Mouse (Mus musculus) activated CD4-positive, CD25-positive, alpha-beta regulatory T cell, adult 9 weeks (primary cell): ENCODE results near the gene Med28. TPM values are rescaled to one million over a fixed set of nuclear protein-coding genes. Genes with fewer than 3 reads are reported as not detected.

Experiments
- polyA plus RNA-seq: library from polyadenylated mRNA; unstranded; fragments of 100-300 nt; shearing (Covaris generic); gene quantifications from one replicate; pipeline ENCODE4 v1.2.1, GENCODE M21; 2017

Med28 gene
- 307 TPM for polyA plus RNA-seq

DNA sequence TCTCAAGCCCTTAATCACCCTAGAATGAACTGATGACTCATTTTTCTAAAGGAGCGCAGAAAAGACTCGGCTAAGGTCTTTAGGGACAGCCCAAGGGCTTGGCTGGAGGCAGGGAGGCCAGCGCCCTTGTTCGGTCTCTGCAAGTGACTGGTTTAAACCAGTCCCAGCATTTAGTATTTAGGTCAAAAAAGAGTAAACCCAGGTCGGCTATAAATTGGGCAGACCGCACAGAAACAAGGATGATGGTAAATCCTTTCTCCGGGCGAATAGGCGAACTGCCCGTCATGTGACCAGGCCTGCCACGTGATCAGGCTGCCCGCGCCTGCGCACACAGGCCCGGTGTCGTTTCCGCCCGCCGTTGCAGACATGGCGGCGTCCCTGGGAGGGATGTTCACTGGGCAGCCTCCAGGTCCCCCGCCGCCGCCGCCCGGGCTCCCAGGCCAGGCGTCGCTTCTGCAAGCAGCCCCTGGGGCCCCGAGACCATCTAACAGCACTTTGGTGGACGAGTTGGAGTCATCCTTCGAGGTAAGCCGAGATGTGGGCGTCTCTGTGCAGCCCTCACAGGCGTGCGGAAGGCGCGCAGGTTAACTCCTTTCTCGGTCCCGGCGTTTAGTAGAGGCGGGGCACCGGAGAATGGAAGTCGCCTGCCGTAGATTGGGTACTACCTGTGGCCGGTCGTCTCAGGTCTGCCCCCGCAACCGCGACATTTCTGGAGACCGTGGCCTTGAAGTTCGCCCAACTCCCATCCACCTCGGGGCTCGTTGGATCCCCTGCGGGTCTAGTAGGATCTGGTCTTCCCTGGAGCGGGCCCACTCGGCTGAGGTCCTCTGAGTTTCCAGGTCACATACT, at the start of gene Med28:
Gene Med28 (plus strand): TSS at position 270 of the 849 bp plus-strand sequence.

DNA sequence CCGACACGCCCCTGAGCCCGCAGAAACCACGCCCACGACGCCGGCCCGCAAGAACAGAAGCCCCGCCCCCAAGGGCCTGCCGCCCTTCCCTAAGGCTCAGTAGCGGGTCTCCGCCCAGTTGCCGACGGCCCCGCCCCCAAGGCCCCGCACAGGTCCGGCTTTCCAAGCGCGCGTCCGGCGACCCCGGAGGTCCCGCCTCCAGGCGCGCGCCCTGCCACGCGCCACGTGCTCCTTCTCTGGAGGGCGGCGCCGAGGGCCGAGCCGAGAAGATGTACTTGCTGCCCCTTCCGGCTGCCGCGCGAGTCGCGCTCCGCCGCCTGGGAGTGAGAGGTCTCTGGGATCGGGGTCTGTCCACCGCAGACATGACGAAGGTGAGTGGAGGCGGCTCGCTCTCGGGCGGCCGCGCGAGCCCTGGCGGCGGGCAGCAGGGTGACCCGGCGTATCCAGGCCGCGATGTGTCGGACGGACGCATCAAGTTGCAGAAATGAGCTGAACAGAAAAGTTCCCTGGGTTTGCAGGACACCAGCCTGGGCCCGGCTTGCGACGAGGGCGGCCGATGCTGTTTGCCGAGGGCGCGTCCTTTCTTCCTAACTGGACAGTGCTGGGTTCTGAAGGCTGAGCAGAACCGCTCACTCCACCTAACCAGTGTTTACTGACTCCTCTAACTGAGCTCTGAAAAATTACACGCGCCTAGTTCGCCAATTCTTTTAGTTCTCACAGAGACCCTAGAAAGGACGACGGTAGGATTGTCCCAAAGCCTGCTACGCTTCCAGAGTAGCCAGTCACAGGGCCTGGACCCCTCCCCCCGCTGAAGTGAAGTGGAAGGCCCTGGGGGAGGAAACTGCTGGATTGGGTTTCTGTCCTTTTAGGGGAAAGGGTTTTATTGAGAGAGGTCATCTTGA, 26.6 kb upstream of the Med28 start, which contains the start of gene Lap3:
Gene Lap3 (plus strand): TSS at position 184 of the 902 bp plus-strand sequence.

Other genes starting within 250 kb of the Med28 start
- 93.6 TPM for gene Qdpr, start 70.0 kb upstream of the Med28 start, polyA plus RNA-seq
- not detected for gene Clrn2, start 66.5 kb upstream of the Med28 start, polyA plus RNA-seq
- gene Lap3, start 26.9 kb upstream of the Med28 start, polyA plus RNA-seq = 32.7 TPM
- gene Fam184b, start 119.4 kb downstream of the Med28 start, polyA plus RNA-seq = not detected
- 10.8 TPM for gene Ncapg, start 149.7 kb downstream of the Med28 start, polyA plus RNA-seq